Mouse (Mus musculus): Measurements from ENCODE around the gene Ptpru.

GRCm38 (mm10) chr4:131843290-131843743, 5.2 kb upstream of the Ptpru start, which contains the start of gene Mecr:
- no peak for TF ChIP-seq CTCF (IDR thresholded peaks at IDR 0.05; ENCODE audit: low read depth)
- no peak for TF ChIP-seq EP300 (IDR thresholded peaks at IDR 0.05; ENCODE audit: low read depth)
